Mouse (Mus musculus) gastrocnemius, postnatal 4 days (tissue): ENCODE data around the gene Hspa4. TPM values are rescaled to one million over a fixed set of nuclear protein-coding genes. Genes with fewer than 3 reads are reported as not detected.

ENCODE experiments used
- DNase-seq, 2 experiments: peaks; one replicate each; pipeline ENCODE4 v3.0.0; 2021 to 2022; ENCODE audit warnings: low spot score in 2 of 2, mixed read lengths in 2 of 2
- total RNA-seq, 2 experiments: library from RNA; stranded (reverse); gene quantifications; 2 replicates each; pipeline ENCODE4 v1.2.3; 2021

The Hspa4 gene
- total RNA-seq, 2 experiments from 2014 or later = 107 to 124 TPM

DNA sequence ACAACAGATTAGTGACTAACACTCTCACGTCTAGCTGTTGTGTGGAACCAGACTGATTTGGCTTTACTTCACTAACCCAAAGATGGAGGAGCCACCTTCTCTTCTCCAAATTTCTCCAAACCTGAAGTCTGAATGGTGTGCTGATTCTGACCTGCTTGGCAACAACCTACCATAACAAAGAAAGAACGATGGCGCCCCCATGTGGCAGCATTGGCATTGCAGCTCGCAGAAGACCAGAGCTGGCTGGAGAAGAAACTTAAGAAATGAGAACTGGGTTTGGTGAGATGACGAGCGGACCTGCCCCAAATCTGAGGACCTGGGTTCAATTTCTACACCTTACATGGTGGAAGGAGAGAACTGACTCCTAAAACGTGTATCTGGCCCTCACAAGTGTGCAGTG lies 45.3 kb downstream of the Hspa4 start:
- DNase-seq = peak; percentile 64 to 75

DNA sequence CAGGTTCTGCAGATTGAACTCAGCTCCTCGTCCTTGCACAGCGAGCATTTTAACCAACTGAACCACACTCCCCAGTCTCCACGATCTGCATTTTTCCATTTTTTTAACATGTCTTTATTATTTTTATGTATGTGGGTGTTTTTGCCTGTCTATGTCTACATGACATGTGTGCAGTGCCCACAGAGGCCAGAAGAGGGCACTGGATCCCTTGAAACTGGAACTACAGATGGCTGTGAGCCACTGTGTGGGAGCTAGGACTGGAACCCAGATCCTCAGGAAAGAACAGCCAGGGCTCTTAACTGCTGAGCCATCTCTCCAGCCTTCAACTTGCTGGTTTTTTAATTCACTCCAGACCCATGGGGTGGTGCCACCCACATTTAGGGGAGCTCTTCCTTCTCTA lies 45.8 kb downstream of the Hspa4 start:
- DNase-seq = no peak

DNA sequence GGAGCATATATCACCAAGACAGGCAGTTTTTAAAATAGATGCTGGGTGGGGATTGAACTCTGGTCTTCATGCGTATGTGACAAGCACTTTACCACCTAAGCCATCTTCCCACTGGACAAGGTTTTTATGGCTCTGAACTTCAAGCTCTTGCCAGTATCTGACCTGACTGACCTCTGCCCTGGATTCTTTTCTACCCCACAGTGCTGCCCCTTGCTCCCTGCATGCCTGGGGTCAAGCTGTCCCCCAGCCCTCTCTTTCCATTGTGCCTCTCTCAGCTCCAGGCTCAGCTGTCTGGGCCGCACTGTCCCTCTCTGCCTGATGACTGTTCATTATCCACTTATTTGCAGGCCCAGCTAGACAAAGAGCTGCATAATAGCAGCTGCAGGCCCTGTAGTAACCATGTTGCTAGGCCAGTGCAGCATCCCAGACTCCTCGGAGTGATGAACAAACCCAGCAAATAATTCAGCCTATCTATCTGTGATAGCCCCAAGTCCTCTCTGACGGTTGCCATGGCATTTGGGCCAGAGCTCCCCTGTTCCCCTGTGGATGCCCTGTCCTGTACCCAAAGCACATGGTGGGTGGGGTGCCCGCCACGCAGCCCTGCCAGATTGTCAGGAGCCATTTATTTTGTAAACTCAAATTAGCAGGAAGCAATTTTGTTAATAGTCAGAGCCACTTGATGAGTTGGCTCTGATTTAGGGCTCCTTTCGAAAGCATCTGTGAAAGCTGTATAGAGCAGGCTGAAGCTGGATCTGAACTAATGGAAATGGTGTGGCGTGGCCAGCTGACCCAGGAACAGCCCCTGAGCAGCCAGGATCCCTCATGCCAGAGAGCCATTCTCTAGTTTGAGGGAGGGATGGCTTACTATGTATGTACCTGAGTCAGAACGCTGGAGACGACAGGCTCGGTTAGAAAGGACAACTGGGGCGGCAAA lies 47.8 kb downstream of the Hspa4 start:
- DNase-seq = no peak

DNA sequence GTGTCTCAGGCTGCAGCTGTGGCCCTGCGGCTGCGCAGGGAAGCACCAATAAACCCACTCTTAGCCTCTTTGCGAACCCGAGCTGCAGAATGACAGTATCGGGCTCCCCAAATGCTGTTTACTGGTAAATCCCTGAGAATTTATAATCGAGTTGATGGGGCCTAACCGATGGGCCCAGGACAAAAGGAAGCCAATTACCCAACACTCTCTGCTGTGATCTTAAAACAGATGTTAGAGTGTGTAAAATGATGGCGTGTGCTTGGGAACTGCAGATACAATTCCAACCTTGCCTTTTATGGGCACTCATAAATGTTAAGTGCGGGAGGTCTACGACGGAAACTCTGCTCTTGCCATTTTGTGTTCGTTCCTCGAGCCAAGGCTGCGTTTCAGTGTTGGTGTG lies 49.5 kb downstream of the Hspa4 start:
- DNase-seq = no peak

DNA sequence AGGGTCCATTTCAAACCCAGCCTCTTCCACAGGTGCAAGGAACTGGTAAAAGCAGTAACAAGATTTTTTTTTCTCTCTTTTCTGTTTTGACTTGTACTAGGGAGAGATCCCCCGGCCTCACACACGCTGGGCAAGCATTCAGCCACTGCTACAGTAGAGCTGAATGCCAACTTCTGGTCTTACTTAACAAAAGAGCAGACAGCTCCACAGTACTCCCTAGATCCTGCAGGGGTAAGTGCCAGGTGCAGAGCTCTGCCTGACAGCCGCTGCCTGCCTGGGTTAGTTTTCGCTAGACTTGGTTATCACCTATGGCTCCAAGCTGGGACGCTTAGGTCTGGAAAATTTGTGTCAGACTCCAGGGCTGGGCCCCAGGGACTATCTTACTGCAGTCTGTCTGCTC lies 50.6 kb downstream of the Hspa4 start:
- no peak for DNase-seq

- DNase-seq = no peak
Measured at GRCm38 (mm10) chr11:53245561-53245960, 54.7 kb downstream of the Hspa4 start.

GRCm38 (mm10) chr11:53243199-53243598 lies 57.1 kb downstream of the Hspa4 start:
- peak in 1 of 2 experiments; percentile 26 for DNase-seq

DNA sequence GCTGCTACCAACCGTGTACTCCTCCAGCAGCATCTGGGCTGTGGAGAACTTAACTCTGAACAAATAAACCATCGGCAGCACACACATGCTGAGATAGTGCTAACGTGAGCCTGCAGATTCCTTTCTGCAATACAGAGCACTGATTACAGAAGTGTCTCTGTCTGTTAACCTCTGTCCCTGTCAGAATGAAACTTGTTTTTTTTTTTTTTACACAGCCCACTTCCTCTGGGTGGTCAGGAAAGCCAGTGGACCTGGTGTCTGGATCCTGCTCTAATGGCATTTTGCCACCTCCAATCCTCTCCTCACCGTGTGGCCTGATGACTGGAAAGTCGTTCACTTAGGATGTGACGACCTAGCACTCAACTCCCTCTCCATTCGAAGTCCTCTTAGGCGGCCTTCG lies 66.7 kb downstream of the Hspa4 start:
- no peak for DNase-seq

DNA sequence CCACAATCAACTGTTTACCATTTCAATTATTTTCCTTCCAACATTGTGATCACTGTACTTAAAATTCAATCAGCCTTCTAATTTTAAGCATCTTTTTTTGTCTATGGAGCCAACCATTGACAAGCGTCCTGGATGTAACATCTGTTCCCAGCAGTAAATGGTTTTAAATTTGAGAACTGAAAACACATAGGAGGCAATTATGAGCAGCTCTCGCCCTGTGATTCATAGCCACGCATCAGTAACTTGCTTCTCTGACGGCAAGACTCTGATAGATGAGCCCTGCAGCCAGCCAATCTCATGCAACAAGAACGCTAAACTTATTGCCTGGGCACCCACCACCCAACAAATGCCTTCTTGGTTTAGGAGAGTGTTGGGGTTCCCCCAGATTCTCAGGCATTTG lies 68.4 kb downstream of the Hspa4 start:
- DNase-seq = no peak

GRCm38 (mm10) chr11:53229011-53229410 lies 71.2 kb downstream of the Hspa4 start:
- no peak for DNase-seq

DNA sequence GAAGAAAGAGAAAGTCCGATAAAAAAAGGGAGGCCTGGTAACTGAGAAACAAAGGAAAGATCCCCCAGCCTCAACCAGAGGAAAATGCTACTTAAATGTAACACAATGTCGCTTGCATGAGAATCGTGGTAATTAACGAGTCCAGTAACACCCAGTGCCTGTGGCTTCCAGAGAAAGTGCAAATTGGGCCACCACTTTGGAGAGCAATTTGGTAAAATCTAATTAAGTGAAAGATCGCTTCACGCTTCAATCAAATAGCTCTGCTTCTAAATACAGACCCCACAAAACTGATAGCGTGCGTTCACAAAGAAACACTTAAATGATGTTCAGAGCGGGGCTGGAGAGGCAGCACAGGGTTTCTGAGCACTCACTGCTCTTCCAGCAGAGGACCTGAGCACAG lies 89.4 kb downstream of the Hspa4 start:
- no peak for DNase-seq

Other genes starting within 250 kb of the Hspa4 start
- 10 to 100 TPM; 10.5 to 10.7 TPM for gene Zcchc10, start 24.2 kb upstream of the Hspa4 start, total RNA-seq
- gene Aff4, start 50.4 kb upstream of the Hspa4 start, total RNA-seq = 100 to 1,000 TPM; 146 to 154 TPM
- not detected for gene Leap2, start 122.7 kb upstream of the Hspa4 start, total RNA-seq
- gene Uqcrq, start 130.4 kb upstream of the Hspa4 start, total RNA-seq = 100 to 1,000 TPM; 694 to 764 TPM
- gene Gdf9, start 130.6 kb upstream of the Hspa4 start, total RNA-seq = 1 to 10 TPM in 1 of 2 experiments, under 1 TPM in 1; 0.86 to 1.0 TPM
- not detected for gene Gm10447, start 156.7 kb upstream of the Hspa4 start, total RNA-seq
- under 1 TPM; 0.49 to 0.81 TPM for gene Shroom1, start 156.7 kb upstream of the Hspa4 start, total RNA-seq
- not detected for gene Gm9837, start 170.0 kb upstream of the Hspa4 start, total RNA-seq
- gene Gm9945, start 179.7 kb upstream of the Hspa4 start, total RNA-seq = not detected
- gene Sowaha, start 179.8 kb upstream of the Hspa4 start, total RNA-seq = under 1 TPM; 0.16 to 0.25 TPM
- 10 to 100 TPM; 85.8 to 88.6 TPM for gene Sept8, start 218.8 kb upstream of the Hspa4 start, total RNA-seq